Mouse (Mus musculus) layer of hippocampus, postnatal 25 days (tissue): ENCODE results near the gene Mapk8ip3. TPM values are rescaled to one million over a fixed set of nuclear protein-coding genes. Genes with fewer than 3 reads are reported as not detected.

ENCODE experiments used
- DNase-seq, 2 experiments: peaks; one replicate each; pipeline ENCODE4 v3.0.0; 2022; ENCODE audit warnings: mixed read lengths in 2 of 2, low spot score in 1 of 2; ENCODE audit errors: extremely low spot score in 1 of 2
- total RNA-seq, 2 experiments: library from RNA; stranded (reverse); gene quantifications; 2 replicates each; pipeline ENCODE4 v1.2.3; 2021

Mapk8ip3 gene
- total RNA-seq, 2 experiments from 2014 or later: 367 to 401 TPM

- no peak for DNase-seq
Measured at GRCm38 (mm10) chr17:24886932-24887271, 49.9 kb downstream of the Mapk8ip3 start.

GRCm38 (mm10) chr17:24886134-24886931, 50.4 kb downstream of the Mapk8ip3 start, which contains the start of the genes Nubp2 and Spsb3:
Gene Nubp2, minus strand, starts transcription at chr17:24886349.
Gene Spsb3, plus strand, starts transcription at chr17:24886643.
- DNase-seq: peak; percentile 93

GRCm38 (mm10) chr17:24885356-24886133, 51.2 kb downstream of the Mapk8ip3 start:
- no peak for DNase-seq

GRCm38 (mm10) chr17:24884391-24884790, 52.4 kb downstream of the Mapk8ip3 start:
- DNase-seq: no peak

GRCm38 (mm10) chr17:24881738-24882440, 54.9 kb downstream of the Mapk8ip3 start:
- no peak for DNase-seq

GRCm38 (mm10) chr17:24878531-24878930, 58.2 kb downstream of the Mapk8ip3 start:
- no peak for DNase-seq

- DNase-seq: no peak
Measured at GRCm38 (mm10) chr17:24878117-24878397, 58.7 kb downstream of the Mapk8ip3 start.

GRCm38 (mm10) chr17:24877336-24878116, 59.3 kb downstream of the Mapk8ip3 start:
- no peak for DNase-seq

GRCm38 (mm10) chr17:24874989-24875388, 61.8 kb downstream of the Mapk8ip3 start:
- no peak for DNase-seq

- DNase-seq: no peak
Measured at GRCm38 (mm10) chr17:24874405-24874745, 62.4 kb downstream of the Mapk8ip3 start.

- no peak for DNase-seq
Measured at GRCm38 (mm10) chr17:24873695-24874404, 62.9 kb downstream of the Mapk8ip3 start.

DNA sequence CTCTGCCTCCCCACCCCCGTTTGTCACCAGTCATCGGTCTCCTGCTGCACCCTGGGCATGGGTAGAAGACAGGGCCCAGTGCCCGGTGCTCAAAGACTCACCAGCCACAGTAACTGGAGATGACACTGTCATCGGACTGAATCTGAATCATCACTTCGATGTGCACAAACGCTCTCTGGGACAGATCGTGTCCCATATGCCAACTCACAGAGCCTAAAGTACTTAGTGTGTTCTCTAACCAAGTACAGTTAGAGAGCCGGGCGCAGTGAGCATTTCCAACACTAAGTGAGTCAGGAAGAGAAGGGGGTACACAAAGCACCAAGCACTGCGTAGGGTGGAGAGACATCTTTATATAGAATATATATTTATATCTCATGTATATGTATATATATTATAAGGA, 68.9 kb downstream of the Mapk8ip3 start:
- no peak for DNase-seq

DNA sequence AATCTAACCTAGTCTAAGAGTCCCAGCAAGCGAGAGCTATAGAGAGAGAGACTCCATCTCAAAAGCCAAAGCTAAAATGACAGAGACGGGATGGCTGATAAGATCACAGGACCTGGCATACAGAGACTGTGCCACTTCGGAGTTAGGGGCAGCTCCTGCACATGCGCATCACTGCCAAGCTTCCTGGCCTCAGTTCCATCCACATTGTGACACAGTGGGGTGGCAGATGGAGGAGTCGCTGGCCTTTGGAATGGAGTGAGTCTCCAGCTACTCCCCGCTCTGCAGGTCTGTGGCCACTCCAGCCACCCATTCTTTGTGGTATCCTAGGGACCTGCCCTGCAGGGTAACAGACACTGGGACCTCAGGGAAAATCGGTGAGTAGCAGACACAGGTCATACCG, 71.0 kb downstream of the Mapk8ip3 start, which contains the start of gene Igfals:
TSS of gene Igfals (plus strand) at position 222 of the 400 bp plus-strand sequence.
- no peak for DNase-seq

- DNase-seq: no peak
Measured at GRCm38 (mm10) chr17:24861785-24862184, 75.0 kb downstream of the Mapk8ip3 start.

GRCm38 (mm10) chr17:24860076-24860475, 76.7 kb downstream of the Mapk8ip3 start:
- DNase-seq: no peak

- peak in 1 of 2 experiments; percentile 26 for DNase-seq
Measured at GRCm38 (mm10) chr17:24858967-24859366, 77.8 kb downstream of the Mapk8ip3 start.

DNA sequence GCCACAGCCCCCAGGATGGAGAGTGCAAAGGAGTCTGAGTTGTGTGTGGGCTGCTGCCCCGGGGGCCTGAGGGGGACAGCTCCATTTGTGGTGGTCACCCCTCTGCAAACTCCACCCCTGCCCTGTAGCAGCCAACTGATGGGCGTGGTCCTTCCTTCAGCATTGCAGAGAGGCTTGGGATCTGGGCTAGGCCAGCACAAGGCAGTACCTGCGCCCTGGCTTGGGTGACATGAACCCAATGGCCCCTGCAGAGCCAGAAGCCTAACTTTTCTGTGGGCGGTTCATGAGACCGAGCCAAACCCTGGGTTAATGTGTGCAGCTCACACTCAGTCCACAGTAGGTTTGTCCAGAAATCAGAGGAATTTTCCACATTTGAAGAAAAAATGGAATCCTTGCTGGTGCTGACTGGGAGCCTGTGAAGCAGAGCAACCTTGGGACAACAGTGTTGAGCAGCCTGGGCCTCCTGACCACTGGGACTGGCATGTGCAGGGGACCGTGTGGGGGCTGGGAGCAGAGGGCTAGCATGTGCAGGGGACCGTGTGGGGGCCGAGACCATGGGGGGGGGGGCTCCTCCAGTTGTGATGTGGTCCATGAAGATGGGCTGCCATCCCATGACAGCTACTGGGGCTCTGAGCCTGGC, 78.8 kb downstream of the Mapk8ip3 start:
- DNase-seq: no peak

DNA sequence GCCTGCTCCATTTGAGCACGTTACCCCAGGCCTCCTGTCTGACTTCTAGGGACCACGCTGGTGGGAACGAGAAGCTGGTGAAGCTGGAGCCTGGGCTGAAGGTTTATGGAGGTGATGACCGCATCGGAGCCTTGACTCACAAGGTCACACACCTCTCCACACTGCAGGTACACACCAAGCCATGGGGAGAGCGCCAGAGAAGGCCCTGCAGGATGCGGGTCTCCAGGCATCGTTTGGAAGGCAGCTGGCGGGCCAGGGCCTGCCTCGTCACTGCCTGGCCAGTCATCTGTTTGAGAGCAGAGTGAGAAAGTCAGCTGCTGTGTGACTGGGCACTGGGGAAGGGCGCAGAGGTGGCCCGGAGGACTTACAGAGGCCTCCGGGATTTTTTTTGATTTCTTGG, 80.2 kb downstream of the Mapk8ip3 start:
- DNase-seq: no peak

- no peak for DNase-seq
Measured at GRCm38 (mm10) chr17:24855838-24856464, 80.8 kb downstream of the Mapk8ip3 start.
